Mouse (Mus musculus): ENCODE measurements around the gene Wdr83.

- no peak for TF ChIP-seq CTCF (IDR thresholded peaks at IDR 0.05; ENCODE audit: low read depth, low read length)
- TF ChIP-seq POLR2A (IDR thresholded peaks at IDR 0.05; ENCODE audit: insufficient read depth, low read length), result no peak
Measured at GRCm38 (mm10) chr8:85071041-85071440, 10.1 kb downstream of the Wdr83 start.
